Mouse (Mus musculus) liver, embryonic 13.5 days (tissue): ENCODE data around the gene Lamc2. TPM values are rescaled to one million over a fixed set of nuclear protein-coding genes. Genes with fewer than 3 reads are reported as not detected.

Experiments
- ATAC-seq: fragments of 200-750 bp; cut with Nextera tagmentation; 2 replicates; pipeline ENCODE4 v1.8.0; 2017; ENCODE audit warnings: low read depth, mild to moderate bottlenecking, moderate number of reproducible peaks, moderate library complexity
- DNase-seq: peaks from one replicate; pipeline ENCODE4 v3.0.0; 2022
- H3K27ac ChIP-seq: fragments of 300-500 bp; sonication (generic); 2 replicates; pipeline ENCODE4 v1.5.1; 2015; ENCODE audit warnings: moderate library complexity, mild to moderate bottlenecking, inconsistent platforms
- H3K27me3 ChIP-seq: fragments of 300-500 bp; sonication (generic); 2 replicates; pipeline ENCODE4 v1.6.1; 2015; ENCODE audit warnings: mild to moderate bottlenecking, inconsistent platforms
- H3K36me3 ChIP-seq: fragments of 300-500 bp; sonication (generic); 2 replicates; pipeline ENCODE4 v1.6.1; 2015; ENCODE audit warnings: mild to moderate bottlenecking, inconsistent platforms
- H3K4me1 ChIP-seq: fragments of 300-500 bp; sonication (generic); replicated peaks from 2 replicates; pipeline ENCODE4 v1.6.1; 2015; ENCODE audit warnings: inconsistent platforms
- H3K4me2 ChIP-seq: fragments of 300-500 bp; sonication (generic); 2 replicates; pipeline ENCODE4 v1.6.1; 2015; ENCODE audit warnings: inconsistent platforms, mild to moderate bottlenecking, moderate library complexity
- H3K4me3 ChIP-seq: fragments of 300-500 bp; sonication (generic); replicated peaks from 2 replicates; pipeline ENCODE4 v1.5.1; 2015; ENCODE audit warnings: mild to moderate bottlenecking, inconsistent platforms
- H3K9ac ChIP-seq: fragments of 300-500 bp; sonication (generic); 2 replicates; pipeline ENCODE4 v1.6.1; 2015; ENCODE audit warnings: mild to moderate bottlenecking, inconsistent platforms
- H3K9me3 ChIP-seq: fragments of 300-500 bp; sonication (generic); replicated peaks from 2 replicates; pipeline ENCODE4 v1.6.1; 2016; ENCODE audit warnings: inconsistent platforms
- WGBS: fragments of 180-500 bp; shearing (Covaris S2); methylation state at CpG from one replicate; pipeline ENCODE4 v1.1.7; 2015; ENCODE audit not compliant: insufficient replicate concordance; 5-methylcytosine and 5-hydroxymethylcytosine counted together
- polyA plus RNA-seq: library from polyadenylated mRNA; unstranded; fragments of >200 nt; fragmentation: Nextera tagmentation; extraction: Ambion mirVana; gene quantifications from 2 replicates; pipeline ENCODE4 v1.2.1, GENCODE M21; 2015

Lamc2 gene
- 0.16 and 0.20 TPM in 2 replicates for polyA plus RNA-seq

DNA sequence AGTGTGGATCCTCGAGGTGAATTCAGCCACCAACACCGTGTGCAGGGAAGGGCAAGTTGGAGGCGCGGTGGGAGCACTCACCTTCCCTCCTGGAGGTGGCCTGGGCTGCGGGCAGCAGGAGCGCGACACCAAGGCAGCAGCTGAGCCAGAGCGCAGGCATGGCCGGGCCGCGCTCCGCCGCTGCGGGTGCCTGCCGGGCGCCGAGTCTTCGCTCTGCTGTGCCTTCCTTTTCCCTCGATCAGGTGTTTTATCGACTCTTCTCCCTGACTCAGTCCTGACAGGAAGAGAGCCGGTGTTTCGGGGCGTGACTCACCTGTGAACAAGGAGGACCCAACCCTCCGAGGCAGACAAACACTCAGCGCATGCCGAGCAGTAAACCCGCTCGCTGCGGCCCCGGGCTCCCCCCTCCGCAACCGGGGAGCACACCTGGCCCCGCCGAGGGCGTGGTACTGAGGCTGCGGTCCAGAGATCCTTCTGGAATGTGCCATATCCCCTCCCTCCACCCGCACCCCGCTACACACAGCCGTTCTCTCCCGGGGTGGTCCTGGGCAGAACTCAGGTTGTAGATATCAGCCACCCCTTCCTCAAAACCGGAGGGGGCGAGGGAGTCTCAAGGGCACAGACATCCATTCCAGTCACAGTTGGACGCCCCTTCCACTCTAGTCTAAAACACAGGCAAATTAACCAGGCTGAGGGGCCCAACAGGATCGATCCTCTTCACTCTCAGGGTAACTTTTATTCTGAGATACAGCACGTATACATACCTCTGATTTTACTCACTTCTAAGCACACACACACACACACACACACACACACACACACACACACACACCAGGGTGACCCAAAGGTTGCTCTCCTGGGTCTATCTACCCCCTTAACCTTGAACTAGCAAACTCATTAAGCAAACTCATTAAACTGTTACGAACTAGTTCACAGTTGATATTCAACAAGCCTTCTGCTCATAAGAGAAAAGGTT is at the start of gene Lamc2:
Gene Lamc2, minus strand, starts transcription at position 620 of the 976 bp plus-strand sequence.
- Histone ChIP-seq H3K27ac (no peak within 1 kb of the TSS), H3K27me3 (peaks cover 50% of the 10 kb centered on the region), H3K4me3 (peak within 1 kb of the TSS; percentile 32), H3K36me3 (no peaks in the 10 kb centered on the region), H3K9me3 (no peaks in the 10 kb centered on the region), H3K9ac (no peak within 1 kb of the TSS), H3K4me1 (no peaks in the 10 kb centered on the region), H3K4me2 (peak within 1 kb of the TSS; percentile 53)
- 4% methylated on average over 44 of the region's 46 CpGs for WGBS
- ATAC-seq (no peak), DNase-seq (no peak)

- Histone ChIP-seq H3K4me3 (no peak overlapping the region), H3K9me3 (no peaks in the 10 kb centered on the region), H3K4me1 (no peaks in the 10 kb centered on the region), H3K4me2 (no peak overlapping the region), H3K27me3 (no peaks in the 10 kb centered on the region), H3K36me3 (peaks cover 33% of the 10 kb centered on the region), H3K9ac (no peak overlapping the region), H3K27ac (no peak overlapping the region)
- no peak for ATAC-seq
- WGBS: 74% methylated on average over 4 of the region's 4 CpGs
- DNase-seq: no peak
Observed at GRCm38 (mm10) chr1:153235576-153235975, 49.3 kb upstream of the Lamc2 start.

DNA sequence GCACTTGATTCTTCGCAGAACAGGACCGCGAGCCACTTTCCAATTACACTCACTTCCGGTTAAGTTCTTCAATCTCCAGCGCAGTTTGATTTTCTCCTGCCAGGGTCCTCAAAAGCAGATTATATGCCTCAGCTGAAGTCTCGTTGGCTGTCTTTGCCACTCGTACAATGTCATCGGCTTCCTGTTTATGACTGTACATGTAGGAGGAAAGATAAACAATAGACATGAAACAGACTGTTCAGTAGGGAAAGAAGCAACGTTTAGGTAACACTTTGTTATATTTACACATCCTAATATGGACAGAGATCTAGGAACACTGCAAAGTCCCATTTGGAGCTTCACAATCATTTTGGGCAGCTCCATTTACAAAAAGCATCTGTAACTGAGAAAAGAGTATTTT is 45.4 kb upstream of the Lamc2 start:
- Histone ChIP-seq H3K4me2 (no peak overlapping the region), H3K36me3 (peaks cover 50% of the 10 kb centered on the region), H3K4me1 (no peaks in the 10 kb centered on the region), H3K9me3 (no peaks in the 10 kb centered on the region), H3K4me3 (no peak overlapping the region), H3K27me3 (no peaks in the 10 kb centered on the region), H3K27ac (no peak overlapping the region), H3K9ac (no peak overlapping the region)
- WGBS: 78% methylated on average over 9 of the region's 9 CpGs
- ATAC-seq (no peak), DNase-seq (no peak)

DNA sequence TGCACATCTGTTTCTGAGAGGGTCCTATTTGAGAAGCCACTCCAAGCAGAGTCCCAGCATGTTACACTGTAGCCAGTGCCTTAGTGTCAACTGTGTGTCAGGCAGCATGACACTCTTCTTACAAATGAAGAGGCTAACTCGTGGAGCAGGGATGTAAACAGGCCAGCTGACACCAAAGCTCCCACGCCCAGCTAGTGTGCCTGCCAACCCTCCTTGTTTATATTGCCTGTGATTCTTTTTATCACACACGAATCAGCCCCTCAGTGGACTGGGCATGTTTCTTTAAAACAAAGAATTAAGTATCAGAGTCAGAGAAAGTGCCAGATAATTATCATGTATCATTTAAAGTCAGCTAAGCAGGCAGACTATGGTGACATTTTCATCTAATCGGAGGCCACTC is 41.7 kb upstream of the Lamc2 start:
- Histone ChIP-seq H3K4me2 (no peak overlapping the region), H3K4me1 (no peaks in the 10 kb centered on the region), H3K27ac (no peak overlapping the region), H3K4me3 (no peak overlapping the region), H3K9me3 (no peaks in the 10 kb centered on the region), H3K27me3 (no peaks in the 10 kb centered on the region), H3K36me3 (peaks cover 57% of the 10 kb centered on the region), H3K9ac (no peak overlapping the region)
- no peak for DNase-seq
- 71% methylated on average over 4 of the region's 4 CpGs for WGBS
- ATAC-seq: no peak

DNA sequence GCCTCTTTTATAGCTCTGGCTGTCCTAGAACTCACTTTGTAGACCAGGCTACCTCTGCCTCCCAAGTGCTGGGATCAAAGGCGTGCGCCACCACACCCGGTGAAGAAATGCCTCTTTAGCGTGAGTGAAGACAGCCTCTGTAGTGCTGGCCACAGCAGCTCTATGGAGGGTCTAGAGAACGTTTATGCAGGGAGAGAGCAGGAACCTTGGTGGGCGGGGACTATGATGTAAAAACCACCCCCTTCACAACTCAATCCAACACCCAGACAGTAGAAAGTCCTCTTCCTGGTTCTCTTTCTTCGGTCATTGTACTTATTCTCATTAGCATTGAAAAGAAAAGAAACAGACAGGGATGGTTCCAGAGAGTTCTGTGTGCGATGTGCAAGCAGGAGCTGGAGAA is 40.8 kb upstream of the Lamc2 start:
- no peak for DNase-seq
- H3K27me3 ChIP-seq: no peaks in the 10 kb centered on the region
- no peaks in the 10 kb centered on the region for H3K4me1 ChIP-seq
- H3K4me2 ChIP-seq: no peak overlapping the region
- WGBS: 70% methylated on average over 8 of the region's 8 CpGs
- H3K9ac ChIP-seq: no peak overlapping the region
- ATAC-seq: no peak
- no peaks in the 10 kb centered on the region for H3K9me3 ChIP-seq
- H3K36me3 ChIP-seq: peaks cover 56% of the 10 kb centered on the region
- H3K27ac ChIP-seq: no peak overlapping the region
- H3K4me3 ChIP-seq: no peak overlapping the region

GRCm38 (mm10) chr1:153225786-153226725 is 39.8 kb upstream of the Lamc2 start:
- Histone ChIP-seq H3K4me2 (no peak overlapping the region), H3K4me3 (no peak overlapping the region), H3K27me3 (no peaks in the 10 kb centered on the region), H3K4me1 (no peaks in the 10 kb centered on the region), H3K9ac (no peak overlapping the region), H3K9me3 (no peaks in the 10 kb centered on the region), H3K27ac (no peak overlapping the region), H3K36me3 (peaks cover 55% of the 10 kb centered on the region)
- WGBS: 81% methylated on average over 21 of the region's 21 CpGs
- DNase-seq (no peak), ATAC-seq (no peak)

DNA sequence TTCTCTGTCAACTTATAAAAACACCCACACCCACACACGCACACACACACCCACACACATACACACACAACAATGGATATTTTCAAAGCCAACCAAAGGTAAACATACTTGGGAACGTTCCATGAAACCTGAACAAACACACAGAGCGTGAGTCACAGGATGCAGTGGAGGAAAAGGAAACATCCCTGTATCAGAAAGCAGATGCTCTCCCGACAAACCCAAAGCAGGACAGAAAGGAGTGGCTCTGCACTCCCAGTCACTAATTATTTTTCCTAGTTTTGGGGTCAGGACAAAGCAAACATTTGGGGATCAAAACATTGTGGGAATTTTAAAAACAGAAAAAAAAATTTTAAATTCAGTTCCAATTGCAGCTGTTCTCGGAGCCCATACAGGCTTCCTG is 38.1 kb upstream of the Lamc2 start:
- DNase-seq (no peak), ATAC-seq (no peak)
- H3K9me3 ChIP-seq: no peaks in the 10 kb centered on the region
- H3K36me3 ChIP-seq: peaks cover 47% of the 10 kb centered on the region
- no peak overlapping the region for H3K27ac ChIP-seq
- H3K4me1 ChIP-seq: no peaks in the 10 kb centered on the region
- 67% methylated on average over 5 of the region's 5 CpGs for WGBS
- no peak overlapping the region for H3K4me2 ChIP-seq
- H3K27me3 ChIP-seq: no peaks in the 10 kb centered on the region
- no peak overlapping the region for H3K9ac ChIP-seq
- H3K4me3 ChIP-seq: no peak overlapping the region

DNA sequence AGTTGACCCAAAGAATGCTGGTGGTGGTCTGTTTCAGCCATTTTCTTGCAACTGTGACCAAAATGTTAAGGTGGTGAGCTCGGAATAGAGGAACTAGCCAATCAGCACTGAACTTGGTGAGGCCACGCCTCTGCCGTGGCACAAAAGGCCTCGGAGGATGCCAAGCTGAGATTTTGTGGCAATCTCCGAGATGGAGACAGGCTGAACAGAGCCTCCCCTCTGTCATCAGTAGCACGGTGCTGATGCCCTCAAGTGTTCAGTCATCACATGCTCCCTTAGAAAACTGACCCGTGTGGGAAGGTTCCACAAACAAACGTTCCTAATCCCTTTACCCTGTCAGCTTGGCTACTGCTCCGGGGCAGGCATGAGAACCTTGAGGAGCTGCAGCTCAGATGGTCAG is 33.1 kb upstream of the Lamc2 start:
- Histone ChIP-seq H3K27ac (no peak overlapping the region), H3K4me3 (no peak overlapping the region), H3K36me3 (peaks cover 19% of the 10 kb centered on the region), H3K27me3 (no peaks in the 10 kb centered on the region), H3K4me2 (no peak overlapping the region), H3K4me1 (no peaks in the 10 kb centered on the region), H3K9me3 (no peaks in the 10 kb centered on the region), H3K9ac (no peak overlapping the region)
- ATAC-seq: no peak
- no peak for DNase-seq
- WGBS: 73% methylated on average over 9 of the region's 9 CpGs

DNA sequence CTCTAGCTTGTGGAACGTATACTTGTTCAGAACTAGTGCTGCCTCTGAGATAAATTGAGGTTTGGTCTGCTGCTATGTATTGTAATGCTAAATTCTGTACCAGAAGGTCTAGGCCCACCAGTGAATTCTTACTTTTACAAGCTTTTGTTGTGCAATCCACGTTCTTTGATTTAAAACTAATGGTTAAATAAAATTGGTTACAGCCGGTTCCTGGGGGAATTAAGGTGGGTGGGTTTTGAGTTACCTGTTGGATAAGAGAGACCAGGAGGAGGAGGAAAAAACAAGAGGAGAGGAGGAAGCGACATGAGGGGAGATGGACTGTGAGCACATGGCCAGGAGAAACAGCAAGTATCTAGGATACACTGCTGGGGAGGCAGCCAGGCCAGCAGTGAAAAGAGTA is 30.3 kb upstream of the Lamc2 start:
- DNase-seq: no peak

GRCm38 (mm10) chr1:153215676-153216075 is 29.4 kb upstream of the Lamc2 start:
- Histone ChIP-seq H3K36me3 (peaks cover 1% of the 10 kb centered on the region; the same call in 1 of the 2 replicates), H3K4me1 (no peaks in the 10 kb centered on the region), H3K27ac (no peak overlapping the region), H3K9ac (no peak overlapping the region), H3K4me2 (no peak overlapping the region), H3K27me3 (no peaks in the 10 kb centered on the region), H3K9me3 (no peaks in the 10 kb centered on the region), H3K4me3 (no peak overlapping the region)
- no peak for ATAC-seq
- WGBS: 62% methylated on average over 5 of the region's 5 CpGs
- no peak for DNase-seq

More for the DNA sequence above, 30.3 kb upstream of the Lamc2 start:
- WGBS: 75% methylated on average over 4 of the region's 4 CpGs
- H3K27me3 ChIP-seq: no peaks in the 10 kb centered on the region
- H3K9ac ChIP-seq: no peak overlapping the region
- H3K9me3 ChIP-seq: no peaks in the 10 kb centered on the region
- H3K36me3 ChIP-seq: peaks cover 10% of the 10 kb centered on the region
- no peak for ATAC-seq
- H3K27ac ChIP-seq: no peak overlapping the region
- no peaks in the 10 kb centered on the region for H3K4me1 ChIP-seq
- no peak overlapping the region for H3K4me3 ChIP-seq
- H3K4me2 ChIP-seq: no peak overlapping the region

DNA sequence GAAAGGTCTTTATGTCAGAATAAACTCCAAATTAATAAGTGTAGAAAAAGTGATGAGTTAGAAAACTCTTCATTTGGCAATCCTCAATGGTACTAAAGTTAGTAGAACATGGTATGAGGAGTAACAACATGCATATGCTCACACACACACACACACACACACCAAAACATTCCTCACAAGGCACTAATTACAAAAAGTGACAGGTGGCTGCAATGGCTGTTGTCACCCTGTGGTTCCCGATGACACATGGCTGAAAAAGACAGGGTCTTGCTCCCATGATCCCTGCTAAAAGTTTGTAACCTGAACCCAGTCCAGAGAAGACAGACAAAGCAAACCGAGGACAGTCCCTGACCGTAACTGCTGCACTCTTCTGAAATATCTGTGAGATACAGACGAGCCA is 24.7 kb upstream of the Lamc2 start:
- Histone ChIP-seq H3K4me1 (no peaks in the 10 kb centered on the region), H3K4me2 (no peak overlapping the region), H3K27ac (no peak overlapping the region), H3K9me3 (no peaks in the 10 kb centered on the region), H3K27me3 (no peaks in the 10 kb centered on the region), H3K4me3 (no peak overlapping the region), H3K9ac (no peak overlapping the region), H3K36me3 (no peaks in the 10 kb centered on the region)
- WGBS: 45% methylated on average over 4 of the region's 4 CpGs
- ATAC-seq (no peak), DNase-seq (no peak)
